Mouse (Mus musculus) heart, adult 2 months (tissue): Measurements from ENCODE around the gene Fto.

Source experiments
- CTCF ChIP-seq: fragments of 200-600 bp; IDR thresholded peaks from 2 replicates; pipeline ENCODE4 v1.8.1; 2022; ENCODE audit warnings: antibody characterized with exemption, mild to moderate bottlenecking, moderate library complexity
- EP300 ChIP-seq: fragments of 200-500 bp; IDR thresholded peaks from 2 replicates; pipeline ENCODE4 v1.6.1; 2011; ENCODE audit warnings: low read depth, low read length, control low read depth; ENCODE audit not compliant: insufficient read depth

- TF ChIP-seq EP300 (no peak), CTCF (no peak)
Measured at GRCm38 (mm10) chr8:91660879-91661278, 347.6 kb downstream of the Fto start.
